Mouse (Mus musculus) mature B cell (primary cell): ENCODE results near the gene Rtca.

Experiments
- in situ Hi-C: fragments of 300-500 bp; cut with MboI; formaldehyde crosslinking; loops from 2 replicates; pipeline ENCODE4 v1.14.3; 2019

Rtca gene

DNA sequence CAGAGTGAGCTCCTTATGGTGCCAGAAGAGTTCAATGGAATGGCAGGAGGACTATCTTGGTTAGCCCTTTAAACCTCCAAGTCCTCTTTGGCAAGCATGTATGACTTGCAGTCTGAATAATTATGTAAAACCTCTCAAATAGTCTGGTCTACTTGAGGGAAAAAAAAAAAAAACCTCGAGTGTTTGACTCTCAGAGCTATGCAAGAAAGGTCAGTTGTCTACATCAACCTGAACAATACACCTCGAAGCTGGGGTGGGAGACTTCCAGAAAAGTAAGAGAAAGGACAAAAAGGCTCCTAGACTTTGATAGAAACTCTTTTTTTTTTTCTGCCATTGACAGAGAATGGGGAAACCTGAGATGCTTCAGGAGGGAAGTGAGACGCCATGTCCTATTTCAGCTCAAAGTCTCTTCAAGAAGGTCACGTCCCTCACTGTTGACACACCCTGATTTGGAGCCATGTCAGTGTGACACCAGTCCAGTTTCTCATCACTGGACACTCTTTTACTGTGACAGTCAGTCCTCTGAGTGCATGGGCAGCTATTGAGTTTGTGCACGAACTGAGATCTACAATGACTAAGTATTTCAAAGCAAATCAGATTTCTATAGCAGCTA is 31.2 kb downstream of the Rtca start:
- in situ Hi-C loops: no loop called here

DNA sequence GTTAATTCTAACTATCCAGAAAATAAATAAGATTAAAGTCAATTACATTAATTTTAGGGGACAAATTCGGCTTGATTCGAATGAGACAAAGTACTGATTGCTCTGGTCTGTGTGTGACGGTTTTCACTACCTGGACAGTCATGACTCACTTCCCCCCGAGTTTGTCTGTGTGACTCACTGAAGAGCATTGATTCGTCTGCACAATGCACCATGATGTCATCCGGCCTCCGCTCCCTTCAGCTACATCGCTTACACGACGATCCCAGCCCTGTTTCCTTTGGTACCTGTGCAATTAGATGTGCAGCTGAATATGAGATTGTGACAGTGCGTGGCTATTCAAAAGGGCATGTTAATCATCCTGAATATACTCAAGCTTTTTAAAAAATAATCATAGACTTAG is 33.4 kb downstream of the Rtca start:
- in situ Hi-C loops: no loop called here

DNA sequence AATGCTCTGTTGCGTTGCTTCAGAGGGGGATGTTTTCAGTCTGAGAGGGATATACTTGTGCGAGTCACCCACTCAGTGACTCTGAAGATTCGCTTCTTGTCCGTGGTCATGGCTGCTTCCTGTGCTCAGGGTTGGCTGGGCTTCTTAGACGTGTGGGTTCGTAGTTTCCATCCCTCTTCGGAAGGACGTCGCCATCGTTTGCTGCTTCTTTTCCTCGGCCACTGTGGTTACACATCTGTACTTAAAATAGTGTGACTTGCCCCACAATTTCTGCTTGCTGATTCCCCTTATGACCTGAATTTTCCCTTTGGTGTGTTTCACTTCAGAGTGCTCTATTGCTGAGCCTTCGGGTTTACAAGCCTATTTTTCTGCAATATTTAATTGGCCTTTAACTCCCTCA is 42.3 kb downstream of the Rtca start:
- in situ Hi-C loops: no loop called here

DNA sequence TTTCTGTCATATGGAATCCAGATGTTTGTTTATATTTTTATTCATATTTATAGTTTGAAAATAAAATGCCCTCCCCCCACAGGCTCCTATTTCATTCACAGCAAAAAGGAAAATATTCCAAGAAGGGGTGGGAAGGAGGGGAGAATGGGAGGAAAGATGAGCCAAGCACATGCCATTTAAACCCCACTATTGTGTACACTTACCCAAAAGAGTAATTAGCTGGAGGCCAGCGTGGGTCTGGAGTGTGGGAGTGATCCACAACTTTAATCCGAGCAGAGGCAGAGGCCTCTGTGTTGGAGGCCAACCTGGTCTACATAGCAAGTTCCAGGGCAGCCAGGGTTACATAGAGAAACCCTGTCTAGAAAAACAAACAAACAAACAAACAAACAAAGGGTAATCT is 43.7 kb downstream of the Rtca start:
- in situ Hi-C loops: no loop called here

DNA sequence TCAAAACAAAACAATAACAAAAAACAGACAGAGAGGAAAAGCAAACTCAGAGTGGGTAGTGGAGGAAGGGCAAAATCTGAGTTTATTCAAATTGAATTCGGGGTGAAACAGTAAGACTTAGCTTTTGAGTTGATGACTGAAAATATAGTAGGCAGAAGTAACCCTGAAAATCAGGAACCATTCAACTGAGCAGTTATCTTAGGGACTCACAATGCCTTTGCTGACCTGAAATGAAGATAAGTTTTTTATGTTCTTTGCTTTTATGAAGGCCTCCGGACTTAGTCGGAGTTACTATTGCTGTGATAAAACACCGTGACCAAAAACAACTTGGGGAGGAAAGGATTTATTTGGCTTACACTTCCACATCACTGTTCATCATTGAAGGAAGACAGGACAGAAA is 47.0 kb downstream of the Rtca start:
- in situ Hi-C loops: no loop called here

DNA sequence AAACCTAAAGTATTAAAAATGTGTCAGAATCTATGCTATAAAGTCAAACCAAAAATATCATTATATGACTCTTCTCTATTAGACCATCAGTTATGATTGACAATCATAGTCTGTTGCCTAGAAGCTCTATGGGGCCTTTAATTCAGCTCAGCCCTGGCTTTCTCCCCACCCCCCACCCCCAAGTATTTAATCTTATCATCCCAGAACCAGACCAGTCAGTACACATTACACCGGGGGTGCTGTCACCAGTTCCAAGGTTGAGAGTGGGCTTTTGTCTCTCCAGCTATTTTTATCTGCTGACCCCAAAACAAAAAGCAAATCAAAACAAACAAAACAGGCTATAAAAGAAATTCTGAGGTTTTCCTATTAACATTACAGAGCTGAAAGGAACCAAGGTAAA is 53.5 kb downstream of the Rtca start:
- in situ Hi-C loops: no loop called here

DNA sequence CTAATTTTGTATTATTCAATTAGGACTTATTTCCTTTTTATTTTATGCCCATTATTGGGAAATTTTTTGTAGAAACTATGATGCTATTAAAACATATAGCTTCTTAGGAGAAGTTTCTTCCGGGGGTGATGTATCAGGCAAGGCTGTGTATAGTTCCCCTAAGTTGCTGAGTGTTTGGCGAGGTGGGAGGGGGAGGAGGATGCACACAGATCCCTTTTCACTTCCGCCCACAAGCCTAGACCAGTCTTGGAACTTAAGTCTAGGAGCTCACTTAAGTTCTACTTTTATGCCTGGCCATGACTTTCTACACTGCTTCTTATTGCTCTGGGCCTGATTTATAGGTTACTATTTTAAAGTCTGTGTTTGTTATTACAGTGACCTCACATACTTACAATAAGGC is 57.3 kb downstream of the Rtca start:
- in situ Hi-C loops: no loop called here

DNA sequence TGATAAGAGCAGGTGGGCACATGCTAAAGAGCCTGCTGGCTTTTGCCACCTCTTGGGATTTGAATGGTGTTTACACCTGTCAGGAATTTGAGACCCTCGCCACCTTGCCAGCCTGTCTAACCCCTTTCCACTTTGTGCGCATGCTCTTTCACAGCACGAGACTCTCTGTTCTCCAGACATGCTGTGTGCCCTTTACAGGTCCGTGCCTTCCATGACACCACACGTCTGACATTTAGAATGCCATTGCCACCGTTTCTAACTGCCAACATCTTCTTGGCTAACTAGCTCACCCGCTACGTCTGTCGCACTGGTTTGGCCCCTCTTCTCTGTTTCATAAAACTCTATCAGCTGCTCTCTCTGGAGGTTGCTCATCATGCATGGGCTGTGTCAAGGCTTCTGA is 63.7 kb downstream of the Rtca start:
- in situ Hi-C loops: no loop called here

DNA sequence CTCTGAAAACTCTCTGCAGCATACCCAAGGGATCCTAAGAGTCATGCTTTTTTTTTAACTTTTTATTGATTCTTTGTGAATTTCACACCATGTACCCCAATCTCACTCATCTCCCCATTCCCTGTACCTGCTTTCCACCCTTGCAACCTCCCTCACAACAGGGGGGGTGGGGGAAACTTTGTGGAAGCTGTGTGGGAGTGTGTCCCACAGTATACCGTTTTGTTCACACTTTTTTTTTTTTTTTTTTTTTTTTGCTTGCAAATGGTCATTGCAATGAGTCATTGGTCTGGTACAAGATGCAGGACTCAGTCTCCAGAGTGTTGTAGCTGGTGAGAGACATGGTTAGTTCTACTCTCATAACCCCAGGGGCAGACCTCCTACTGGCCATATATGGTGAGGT is 65.2 kb downstream of the Rtca start:
- in situ Hi-C loops: no loop called here

DNA sequence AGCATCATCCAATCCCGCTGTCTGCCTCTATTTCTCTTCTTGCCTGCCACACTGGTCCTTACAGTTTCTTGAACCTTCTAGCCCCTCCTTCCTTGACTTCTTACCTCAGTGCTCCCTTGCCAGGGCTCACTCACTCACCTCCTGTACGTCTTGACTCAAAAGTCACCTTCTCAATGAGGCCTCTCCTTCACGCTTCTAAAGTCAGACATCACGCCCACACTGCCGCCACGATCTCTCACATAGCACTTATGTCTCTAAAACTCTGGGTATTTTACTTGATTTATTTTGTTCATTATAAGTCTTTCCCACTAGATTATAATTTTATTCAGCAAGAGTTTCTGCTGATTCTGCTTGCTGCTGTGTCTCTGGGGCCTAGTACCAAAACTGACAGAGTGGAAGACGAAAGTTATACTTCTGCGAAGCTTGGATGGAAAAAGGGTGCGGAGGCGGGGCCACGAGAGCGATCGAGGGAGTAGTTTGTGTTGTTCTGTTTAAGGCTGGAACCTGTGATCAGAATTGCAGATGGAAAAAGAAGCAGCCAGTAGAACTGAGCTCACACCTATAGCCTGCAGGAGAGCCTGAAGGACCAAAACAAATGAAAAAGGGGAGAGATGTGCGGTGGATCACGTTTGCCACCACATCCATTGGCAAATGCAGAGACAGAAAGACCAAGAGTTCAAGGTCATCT is 66.3 kb downstream of the Rtca start:
- in situ Hi-C loops: no loop called here

DNA sequence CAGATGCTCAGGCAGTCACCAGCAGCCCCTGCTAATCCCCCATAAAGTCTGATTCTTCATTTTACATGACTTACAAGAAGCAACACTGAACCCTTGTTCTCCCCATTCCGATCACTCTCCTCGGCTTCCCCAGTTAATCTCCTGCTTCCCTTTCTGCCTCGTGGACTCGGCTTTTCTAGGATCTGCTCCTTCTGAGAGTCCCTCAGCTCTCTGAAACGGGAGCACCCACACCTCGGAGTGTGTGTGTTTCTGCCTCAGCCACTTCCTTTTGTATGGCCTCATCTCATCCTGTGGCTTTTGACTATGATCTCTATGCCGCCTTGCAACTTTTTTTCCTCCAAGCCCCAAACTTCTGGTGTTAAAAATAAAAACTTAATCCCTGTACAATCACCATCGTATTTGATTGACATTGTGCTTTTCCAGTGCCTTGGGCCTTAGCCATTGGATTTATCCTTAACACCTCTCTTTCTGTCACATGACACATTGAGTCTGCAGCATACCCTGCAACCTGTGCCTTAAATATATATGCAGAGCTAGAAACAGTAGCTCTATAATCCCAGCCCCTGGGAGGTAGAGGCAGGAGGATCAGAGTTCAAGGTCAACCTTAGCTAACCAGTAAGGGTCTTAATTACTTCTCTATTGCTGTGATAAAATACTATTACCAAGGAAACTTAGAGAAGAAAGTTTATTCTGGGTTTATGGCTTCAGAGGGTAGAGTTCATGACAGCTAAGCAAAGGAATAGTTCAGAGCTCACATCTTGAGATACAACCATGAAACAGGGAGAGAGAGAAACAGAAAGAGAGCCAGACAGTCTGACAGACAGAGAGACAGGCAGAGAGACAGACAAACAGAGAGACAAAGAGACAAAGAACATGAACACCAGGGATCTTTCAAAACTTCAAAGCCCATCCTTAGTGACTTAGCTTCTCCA is 67.7 kb downstream of the Rtca start:
- in situ Hi-C loops: no loop called here
